In genomic region chr6:8345219-8345856, GRCm38 (mm10) we compare ENCODE assay signal across 8 mouse cellular contexts.
DNase-seq lines count a peak whose midpoint lies in the region; ATAC-seq lines count a peak whose summit lies in the region.

No protein-coding gene starts in this region.

- H3K4me3 ChIP-seq in neural tube, embryonic 15.5 days (replicated peaks) = no peak overlapping the region

- no peaks in the 10 kb centered on the region for H3K36me3 ChIP-seq in neural tube, embryonic 15.5 days

- H3K9me3 ChIP-seq in neural tube, embryonic 15.5 days (replicated peaks) = no peaks in the 10 kb centered on the region

- no peak overlapping the region for H3K27ac ChIP-seq in neural tube, embryonic 15.5 days (replicated peaks)

- no peaks in the 10 kb centered on the region for H3K27me3 ChIP-seq in neural tube, embryonic 15.5 days (replicated peaks)

- 76% methylated on average over 5 of the region's 5 CpGs for WGBS in neural tube, embryonic 15.5 days

- peak; percentile 6 for DNase-seq in ovary, adult 18-20 months (ENCODE audit: low spot score)
- no peak for DNase-seq in ovary, postnatal 10 days (ENCODE audit: low spot score)
- DNase-seq in ZHBTc4 (ENCODE audit: low read depth, low spot score) = peak; percentile 73
- peak; percentile 23 to 63 for DNase-seq in gastrocnemius, postnatal 4 days (ENCODE audit: low spot score in 2 of 2)
- DNase-seq in kidney, postnatal 14 days = peak; percentile 36
- DNase-seq in lung, postnatal 25 days (ENCODE audit: low spot score) = peak; percentile 80
- no peak for DNase-seq in neural tube, embryonic 10.5 days (ENCODE audit: extremely low spot score, low spot score)

- H3K9ac ChIP-seq in neural tube, embryonic 15.5 days (replicated peaks) = no peak overlapping the region

- no peak overlapping the region for H3K4me2 ChIP-seq in neural tube, embryonic 15.5 days

- H3K4me1 ChIP-seq in neural tube, embryonic 15.5 days = no peaks in the 10 kb centered on the region

- no peak for ATAC-seq in neural tube, embryonic 15.5 days (ENCODE audit: low FRiP score)

Comparison
In these comparisons a context has a peak if more than half of its experiments do, and no peak if none do; other contexts are left out.
1. DNase-seq: peak in ovary, adult 18-20 months (single experiment), ZHBTc4 (single experiment), gastrocnemius, postnatal 4 days (2 of 2), kidney, postnatal 14 days (single experiment) and lung, postnatal 25 days (single experiment); none in ovary, postnatal 10 days (single experiment) and neural tube, embryonic 10.5 days (single experiment).